Mouse (Mus musculus) stomach, embryonic 16.5 days (tissue): ENCODE measurements at regions not wholly inside any gene's neighbourhood (a gene's known extent, or its start where the extent isn't known, plus 50 kb on each side); places are given as distances from the start of the nearest gene placed in this dataset.

Experiments
- ATAC-seq: fragments of 200-750 bp; cut with Nextera tagmentation; 2 replicates; pipeline ENCODE4 v1.8.0; 2017; ENCODE audit warnings: moderate number of reproducible peaks, moderate TSS enrichment; ENCODE audit not compliant: insufficient read depth, low FRiP score
- H3K27ac ChIP-seq: fragments of 300-500 bp; sonication (generic); 2 replicates; pipeline ENCODE4 v1.5.1; 2014; ENCODE audit warnings: low read length
- H3K27me3 ChIP-seq: fragments of 300-500 bp; sonication (generic); 2 replicates; pipeline ENCODE4 v1.6.1; 2014; ENCODE audit warnings: low read length, control low read depth, mixed read lengths; ENCODE audit not compliant: control insufficient read depth, insufficient read depth
- H3K36me3 ChIP-seq: fragments of 300-500 bp; sonication (generic); 2 replicates; pipeline ENCODE4 v1.6.1; 2014; ENCODE audit warnings: low read length; ENCODE audit not compliant: control insufficient read depth, insufficient read depth
- H3K4me1 ChIP-seq: fragments of 300-500 bp; sonication (generic); 2 replicates; pipeline ENCODE4 v1.6.1; 2014; ENCODE audit warnings: low read length, control low read depth, mixed read lengths; ENCODE audit not compliant: control insufficient read depth, insufficient read depth
- H3K4me2 ChIP-seq: fragments of 300-500 bp; sonication (generic); 2 replicates; pipeline ENCODE4 v1.6.1; 2014; ENCODE audit warnings: low read depth, low read length, mixed read lengths
- H3K4me3 ChIP-seq: fragments of 300-500 bp; sonication (generic); replicated peaks from 2 replicates; pipeline ENCODE4 v1.5.1; 2014; ENCODE audit warnings: mild to moderate bottlenecking, low read length
- H3K9ac ChIP-seq: fragments of 300-500 bp; sonication (generic); 2 replicates; pipeline ENCODE4 v1.6.1; 2014; ENCODE audit warnings: low read length
- H3K9me3 ChIP-seq: fragments of 300-500 bp; sonication (generic); replicated peaks from 2 replicates; pipeline ENCODE4 v1.6.1; 2016; ENCODE audit warnings: low read length, control low read depth; ENCODE audit not compliant: control insufficient read depth
- WGBS: fragments of 180-500 bp; shearing (Covaris S2); extraction: QIAGEN DNeasy Blood & Tissue Kit; methylation state at CpG from one replicate; pipeline ENCODE4 v1.1.7; 2014; 5-methylcytosine and 5-hydroxymethylcytosine counted together

DNA sequence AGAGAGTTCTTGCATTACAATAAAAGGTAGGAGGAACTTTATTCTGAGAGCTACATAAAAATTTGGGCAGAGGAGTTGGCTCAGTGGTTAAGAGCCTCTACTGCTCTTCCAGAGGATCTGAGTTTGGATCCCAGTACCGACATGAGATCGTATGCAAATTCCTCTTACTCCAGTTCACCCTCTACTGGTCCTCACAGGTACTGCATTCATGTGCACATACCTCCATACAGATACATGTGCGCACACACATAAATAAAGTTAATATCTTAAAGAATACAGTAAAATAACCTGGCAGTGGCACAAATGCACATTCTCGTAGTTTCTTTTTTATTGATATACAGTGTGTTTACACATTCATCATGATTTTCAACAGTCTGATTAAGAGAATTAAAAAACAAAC lies 232.4 kb downstream of the Vps13c start:
- no peak overlapping the region for H3K4me3 ChIP-seq
- H3K27ac ChIP-seq, result no peak overlapping the region
- no peaks in the 10 kb centered on the region for H3K27me3 ChIP-seq
- no peaks in the 10 kb centered on the region for H3K4me1 ChIP-seq
- H3K9me3 ChIP-seq, result no peaks in the 10 kb centered on the region
- WGBS, result 88% methylated on average over 4 of the region's 4 CpGs
- no peak overlapping the region for H3K9ac ChIP-seq
- H3K4me2 ChIP-seq, result no peak overlapping the region
- H3K36me3 ChIP-seq, result no peaks in the 10 kb centered on the region
- no peak for ATAC-seq

DNA sequence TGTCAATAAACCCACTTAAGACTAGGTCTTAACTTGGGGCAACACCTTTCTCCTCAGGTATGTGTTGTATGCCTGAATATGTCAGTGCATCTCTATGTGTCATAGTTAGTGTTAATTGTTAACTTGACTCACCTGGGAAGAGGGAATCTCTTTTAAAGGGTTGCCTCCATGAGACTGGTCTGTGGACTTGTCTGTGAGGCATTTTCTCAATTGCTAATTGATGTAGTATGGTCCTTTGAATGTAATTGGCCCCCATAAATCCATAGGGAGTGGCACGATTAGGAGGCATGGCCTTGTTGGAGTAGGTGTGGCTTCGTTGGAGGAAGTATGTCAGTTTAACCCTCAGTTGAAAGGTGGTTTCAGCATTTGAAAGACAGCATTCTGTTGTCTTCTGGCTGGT lies 237.1 kb downstream of the Vps13c start:
- Histone ChIP-seq H3K36me3 (no peaks in the 10 kb centered on the region), H3K27me3 (no peaks in the 10 kb centered on the region), H3K4me2 (no peak overlapping the region), H3K4me1 (no peaks in the 10 kb centered on the region), H3K4me3 (no peak overlapping the region), H3K9me3 (no peaks in the 10 kb centered on the region), H3K9ac (no peak overlapping the region), H3K27ac (no peak overlapping the region)
- 65% methylated on average over 2 of the region's 2 CpGs for WGBS
- ATAC-seq, result no peak

DNA sequence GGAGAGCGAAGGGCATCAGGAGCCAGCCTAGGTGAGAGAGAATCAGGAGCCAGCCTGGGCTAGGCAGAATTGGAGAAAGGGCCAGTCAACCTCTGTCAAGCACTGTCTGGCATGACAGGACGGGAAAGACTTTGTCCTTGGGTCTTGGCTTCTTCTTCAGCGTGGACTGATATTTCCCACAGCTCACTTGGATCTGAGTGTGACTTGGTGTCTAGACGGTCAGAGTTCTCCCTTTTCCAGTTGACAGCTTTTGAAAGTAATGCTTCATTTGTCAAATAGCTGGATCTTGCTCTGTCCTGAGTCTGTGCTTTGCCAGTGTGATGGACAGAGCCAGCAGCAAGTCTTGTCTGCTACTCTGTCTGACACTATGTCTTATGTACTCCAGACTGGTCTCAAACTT lies 243.1 kb downstream of the Vps13c start:
- Histone ChIP-seq H3K4me3 (no peak overlapping the region), H3K36me3 (no peaks in the 10 kb centered on the region), H3K9me3 (no peaks in the 10 kb centered on the region), H3K9ac (no peak overlapping the region), H3K27ac (no peak overlapping the region), H3K27me3 (no peaks in the 10 kb centered on the region), H3K4me1 (no peaks in the 10 kb centered on the region), H3K4me2 (no peak overlapping the region)
- 81% methylated on average over 4 of the region's 4 CpGs for WGBS
- ATAC-seq, result no peak

DNA sequence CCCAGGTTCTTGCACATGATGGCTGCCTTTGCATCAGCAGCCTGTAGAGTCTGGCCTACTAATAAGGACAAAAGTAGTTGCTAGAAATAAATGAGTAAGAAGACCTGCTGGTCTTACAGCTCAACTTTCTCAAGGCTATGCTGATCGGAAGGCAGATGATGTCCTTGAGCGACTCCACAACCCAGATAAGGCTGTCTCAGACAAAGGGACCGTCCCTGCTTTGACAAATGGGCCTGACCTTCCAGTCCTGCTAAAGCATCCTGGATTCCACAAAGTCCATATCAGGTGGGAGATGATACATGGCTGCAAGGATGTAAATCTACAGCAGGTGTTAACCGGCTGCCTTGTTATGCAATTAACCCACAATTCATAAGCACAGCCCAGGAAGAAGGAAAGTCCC lies 244.8 kb downstream of the Vps13c start:
- 56% methylated on average over 4 of the region's 4 CpGs for WGBS
- no peak for ATAC-seq
- no peak overlapping the region for H3K9ac ChIP-seq
- H3K36me3 ChIP-seq, result no peaks in the 10 kb centered on the region
- H3K4me2 ChIP-seq, result no peak overlapping the region
- no peaks in the 10 kb centered on the region for H3K27me3 ChIP-seq
- no peaks in the 10 kb centered on the region for H3K4me1 ChIP-seq
- H3K4me3 ChIP-seq, result no peak overlapping the region
- no peak overlapping the region for H3K27ac ChIP-seq
- no peaks in the 10 kb centered on the region for H3K9me3 ChIP-seq

DNA sequence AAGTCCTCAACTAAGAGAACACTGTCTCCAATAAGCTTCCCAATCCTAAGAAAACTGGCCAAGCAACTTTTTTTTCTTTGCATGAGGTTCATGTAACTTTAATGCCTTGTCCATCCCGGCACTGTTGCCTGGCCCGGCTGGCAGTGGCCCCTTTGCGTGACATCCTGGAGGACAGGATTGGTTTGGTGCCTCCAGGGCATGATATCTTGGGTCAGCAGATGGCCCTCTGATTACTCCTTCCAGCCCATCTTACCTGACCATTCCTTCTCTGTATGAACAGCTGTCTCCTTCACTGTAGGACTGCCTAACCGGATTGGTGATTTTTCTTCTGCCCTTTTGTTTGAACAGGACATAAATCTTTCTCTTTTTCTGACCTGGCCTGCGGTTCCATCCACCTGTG lies 254.4 kb downstream of the Vps13c start:
- Histone ChIP-seq H3K27me3 (no peaks in the 10 kb centered on the region), H3K4me2 (no peak overlapping the region), H3K9me3 (no peaks in the 10 kb centered on the region), H3K4me3 (no peak overlapping the region), H3K9ac (no peak overlapping the region), H3K36me3 (no peaks in the 10 kb centered on the region), H3K27ac (no peak overlapping the region), H3K4me1 (no peaks in the 10 kb centered on the region)
- WGBS, result 59% methylated on average over 5 of the region's 5 CpGs
- ATAC-seq, result no peak

DNA sequence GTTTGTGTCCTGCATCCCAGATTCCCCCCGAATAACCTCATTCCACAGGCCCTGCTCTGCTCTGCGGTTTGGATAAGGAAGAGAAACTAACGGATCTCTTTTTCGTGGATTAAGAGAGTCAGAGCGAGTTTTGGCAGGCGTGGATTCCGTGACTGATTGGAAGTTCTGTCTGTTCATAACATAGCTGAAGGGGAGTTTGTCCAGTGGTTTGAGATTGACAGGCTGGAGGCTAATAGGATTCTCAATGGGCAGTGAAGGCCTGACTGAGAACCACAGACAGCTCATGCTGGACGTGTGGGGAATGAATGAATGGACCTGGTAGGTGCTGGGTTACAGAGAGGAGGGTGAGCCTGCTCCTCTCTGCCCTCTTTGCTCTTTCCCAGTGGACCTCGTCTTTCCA lies 269.6 kb downstream of the Vps13c start:
- Histone ChIP-seq H3K9me3 (no peaks in the 10 kb centered on the region), H3K9ac (no peak overlapping the region), H3K4me1 (no peaks in the 10 kb centered on the region), H3K4me2 (no peak overlapping the region), H3K27me3 (no peaks in the 10 kb centered on the region), H3K36me3 (no peaks in the 10 kb centered on the region), H3K4me3 (no peak overlapping the region), H3K27ac (no peak overlapping the region)
- ATAC-seq, result no peak
- WGBS, result 82% methylated on average over 9 of the region's 9 CpGs

DNA sequence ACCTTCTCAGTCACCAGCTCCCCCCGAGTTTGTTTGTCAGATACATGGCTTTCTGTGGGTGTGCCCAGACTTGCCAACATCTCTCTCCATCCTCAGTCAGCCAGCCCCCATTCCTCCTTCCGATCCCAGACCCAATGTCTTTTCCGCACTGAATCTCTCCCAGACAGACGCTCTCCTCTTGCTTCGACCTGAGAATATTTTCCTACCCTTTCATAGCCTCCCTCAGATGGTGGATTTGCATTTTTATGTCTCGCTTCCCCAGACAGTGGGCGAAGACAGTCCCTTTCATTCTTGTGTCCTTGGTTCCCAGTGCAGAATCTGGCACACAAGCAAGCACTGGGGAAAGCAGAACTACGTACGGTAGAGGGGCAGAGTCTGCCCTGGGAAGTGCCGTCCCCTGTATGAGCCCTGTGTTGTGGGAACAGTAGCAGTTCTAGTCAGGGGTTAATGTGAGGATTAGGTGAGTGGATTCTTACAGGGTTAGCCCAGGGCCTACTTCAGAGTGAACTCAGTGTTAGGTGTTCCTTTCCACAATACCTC lies 275.0 kb downstream of the Vps13c start:
- Histone ChIP-seq H3K36me3 (no peaks in the 10 kb centered on the region), H3K4me2 (no peak overlapping the region), H3K9me3 (no peaks in the 10 kb centered on the region), H3K27me3 (no peaks in the 10 kb centered on the region), H3K9ac (no peak overlapping the region), H3K4me3 (no peak overlapping the region), H3K27ac (no peak overlapping the region), H3K4me1 (no peaks in the 10 kb centered on the region)
- 79% methylated on average over 10 of the region's 10 CpGs for WGBS
- no peak for ATAC-seq

DNA sequence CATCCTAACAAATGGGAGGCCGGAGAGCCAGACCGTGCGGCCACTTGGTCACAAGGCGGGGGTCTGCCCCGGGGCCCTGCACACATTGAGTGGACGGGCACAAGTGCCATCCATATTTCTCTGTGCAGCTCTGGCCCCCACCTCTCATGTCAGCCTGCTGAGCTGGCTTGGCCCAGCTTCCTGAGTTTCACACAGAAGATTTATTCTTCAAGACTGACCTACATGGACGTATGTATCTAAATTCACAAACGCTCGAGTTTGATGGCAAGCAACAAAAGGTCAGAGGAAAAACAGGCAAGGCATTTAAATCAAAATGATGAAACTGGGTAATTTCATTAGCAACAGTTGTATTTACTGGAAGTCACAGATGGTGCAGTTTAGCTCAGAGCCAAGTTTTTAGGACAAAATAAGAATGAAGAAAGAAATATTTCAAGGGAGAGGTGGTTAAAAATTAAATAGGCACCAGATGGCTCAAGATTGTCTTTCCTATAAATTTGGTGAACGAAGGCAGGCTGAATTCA lies 276.1 kb downstream of the Vps13c start:
- 54% methylated on average over 10 of the region's 10 CpGs for WGBS
- no peaks in the 10 kb centered on the region for H3K9me3 ChIP-seq
- no peaks in the 10 kb centered on the region for H3K36me3 ChIP-seq
- ATAC-seq, result no peak
- no peak overlapping the region for H3K4me2 ChIP-seq
- no peak overlapping the region for H3K4me3 ChIP-seq
- H3K27me3 ChIP-seq, result no peaks in the 10 kb centered on the region
- no peak overlapping the region for H3K27ac ChIP-seq
- H3K9ac ChIP-seq, result no peak overlapping the region
- H3K4me1 ChIP-seq, result no peaks in the 10 kb centered on the region

DNA sequence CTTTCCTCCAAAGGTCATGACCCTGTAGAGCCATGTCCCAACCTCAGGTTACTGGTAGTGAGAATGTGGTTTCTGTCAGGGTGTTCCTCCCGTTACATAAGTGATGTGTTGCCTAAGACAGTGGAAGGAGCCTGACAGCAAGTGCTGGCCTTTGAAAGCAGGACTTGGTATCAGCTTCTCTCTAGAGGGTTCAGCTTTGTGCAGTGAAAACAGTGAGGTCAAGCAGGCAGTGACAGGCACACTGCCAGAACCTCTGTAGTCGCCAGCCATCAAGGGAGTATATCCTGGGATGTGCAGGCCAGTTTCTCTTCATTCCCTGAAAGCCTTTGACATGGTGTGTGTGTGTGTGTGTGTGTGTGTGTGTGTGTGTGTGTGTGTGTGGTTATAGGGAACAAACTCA lies 278.1 kb downstream of the Vps13c start:
- no peaks in the 10 kb centered on the region for H3K4me1 ChIP-seq
- no peak overlapping the region for H3K27ac ChIP-seq
- no peaks in the 10 kb centered on the region for H3K27me3 ChIP-seq
- no peak overlapping the region for H3K4me2 ChIP-seq
- WGBS, result 72% methylated on average over 2 of the region's 2 CpGs
- ATAC-seq, result no peak
- no peaks in the 10 kb centered on the region for H3K9me3 ChIP-seq
- no peak overlapping the region for H3K9ac ChIP-seq
- H3K36me3 ChIP-seq, result no peaks in the 10 kb centered on the region
- H3K4me3 ChIP-seq, result no peak overlapping the region

DNA sequence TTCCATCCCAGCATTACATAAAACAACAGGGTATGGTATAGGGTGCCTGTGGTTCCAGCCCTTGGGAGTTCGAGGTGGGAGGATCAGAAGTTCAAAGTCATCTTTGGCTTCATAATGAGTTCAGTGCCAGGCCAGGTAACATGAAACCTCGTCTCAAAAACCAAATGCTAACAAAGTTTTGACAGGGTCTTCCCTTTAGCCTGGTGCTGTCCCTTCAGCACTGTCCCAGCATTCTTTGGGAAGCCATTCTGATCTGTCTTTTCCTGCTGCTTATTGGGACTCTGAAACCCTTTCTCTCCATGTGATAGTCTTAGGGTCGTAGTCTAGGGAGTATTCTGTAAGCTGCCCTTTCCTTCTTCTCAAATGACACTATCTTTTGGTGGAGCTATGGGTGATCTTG lies 282.1 kb downstream of the Vps13c start:
- H3K4me2 ChIP-seq, result no peak overlapping the region
- H3K4me1 ChIP-seq, result no peaks in the 10 kb centered on the region
- H3K27ac ChIP-seq, result no peak overlapping the region
- no peaks in the 10 kb centered on the region for H3K9me3 ChIP-seq
- no peaks in the 10 kb centered on the region for H3K27me3 ChIP-seq
- H3K36me3 ChIP-seq, result no peaks in the 10 kb centered on the region
- 34% methylated on average over 3 of the region's 3 CpGs for WGBS
- H3K4me3 ChIP-seq, result no peak overlapping the region
- no peak overlapping the region for H3K9ac ChIP-seq
- no peak for ATAC-seq
